Mouse (Mus musculus) heart, embryonic 16.5 days (tissue): ENCODE results near the gene Izumo4. TPM values are rescaled to one million over a fixed set of nuclear protein-coding genes. Genes with fewer than 3 reads are reported as not detected.

Source experiments
- ATAC-seq: fragments of 200-750 bp; cut with Nextera tagmentation; replicated peaks from 2 replicates; pipeline ENCODE4 v1.8.0; 2017; ENCODE audit warnings: moderate number of reproducible peaks; ENCODE audit not compliant: insufficient read depth, low FRiP score; ENCODE audit errors: extremely low read depth
- H3K27ac ChIP-seq: fragments of 300-500 bp; sonication (generic); 2 replicates; pipeline ENCODE4 v1.5.1; 2014; ENCODE audit warnings: mild to moderate bottlenecking, low read length, control low read depth, moderate library complexity
- H3K27me3 ChIP-seq: fragments of 300-500 bp; sonication (generic); 2 replicates; pipeline ENCODE4 v1.6.1; 2014; ENCODE audit warnings: low read length, mixed read lengths; ENCODE audit not compliant: control insufficient read depth, insufficient read depth
- H3K36me3 ChIP-seq: fragments of 300-500 bp; sonication (generic); 2 replicates; pipeline ENCODE4 v1.6.1; 2014; ENCODE audit not compliant: control insufficient read depth, insufficient read depth
- H3K4me1 ChIP-seq: fragments of 300-500 bp; sonication (generic); 2 replicates; pipeline ENCODE4 v1.6.1; 2014; ENCODE audit warnings: low read length, mixed read lengths; ENCODE audit not compliant: control insufficient read depth, insufficient read depth
- H3K4me2 ChIP-seq: fragments of 300-500 bp; sonication (generic); 2 replicates; pipeline ENCODE4 v1.6.1; 2014; ENCODE audit warnings: low read depth, mild to moderate bottlenecking, control low read depth, low read length
- H3K4me3 ChIP-seq: fragments of 300-500 bp; sonication (generic); 2 replicates; pipeline ENCODE4 v1.5.1; 2014; ENCODE audit warnings: mild to moderate bottlenecking, control low read depth, low read length
- H3K9ac ChIP-seq: fragments of 300-500 bp; sonication (generic); 2 replicates; pipeline ENCODE4 v1.6.1; 2014; ENCODE audit warnings: low read length, control low read depth
- H3K9me3 ChIP-seq: fragments of 300-500 bp; sonication (generic); replicated peaks from 2 replicates; pipeline ENCODE4 v1.6.1; 2016; ENCODE audit warnings: low read length; ENCODE audit not compliant: control insufficient read depth
- WGBS: fragments of 180-500 bp; shearing (Covaris S2); extraction: QIAGEN DNeasy Blood & Tissue Kit; methylation state at CpG from one replicate; pipeline ENCODE4 v1.1.7; 2014; 5-methylcytosine and 5-hydroxymethylcytosine counted together
- polyA plus RNA-seq: library from polyadenylated mRNA; unstranded; fragments of >200 nt; fragmentation: Nextera tagmentation; extraction: Ambion mirVana; gene quantifications from 2 replicates; pipeline ENCODE4 v1.2.1, GENCODE M21; 2015

The Izumo4 gene
- polyA plus RNA-seq, 1 experiment from 2014 or later, result 13.2 TPM

DNA sequence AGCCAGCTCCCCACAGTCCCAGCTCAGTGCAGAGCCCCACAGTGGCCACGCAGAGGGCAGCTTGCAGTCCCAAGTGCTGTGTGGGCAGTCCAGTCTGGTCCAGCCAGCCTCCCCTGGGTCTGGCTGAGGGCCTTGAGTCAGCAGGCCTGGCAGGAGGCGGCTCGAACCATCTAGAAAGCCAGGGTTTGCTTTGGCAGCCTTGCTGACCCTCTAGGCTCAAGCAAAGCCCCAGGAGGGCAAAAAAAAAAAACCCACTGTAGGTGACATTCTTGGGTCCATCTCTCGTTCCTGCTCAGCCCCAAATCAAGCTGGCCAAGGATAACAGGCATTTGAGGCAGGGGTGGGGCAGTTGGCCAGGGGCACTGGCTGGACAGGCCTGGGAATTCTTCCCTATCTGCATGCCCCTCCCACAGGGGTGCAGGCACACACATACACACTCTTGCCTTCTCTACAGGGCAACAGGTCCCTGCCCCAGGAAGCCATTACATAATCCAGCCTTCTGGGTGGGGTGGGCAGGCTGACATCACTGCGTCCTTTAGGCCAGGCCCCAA lies 27.7 kb upstream of the Izumo4 start:
- Histone ChIP-seq H3K4me1 (peaks cover 64% of the 10 kb centered on the region), H3K27me3 (no peaks in the 10 kb centered on the region), H3K4me3 (peak overlapping the region; percentile 95), H3K36me3 (peaks cover 20% of the 10 kb centered on the region), H3K27ac (peak overlapping the region; percentile 86), H3K9me3 (no peaks in the 10 kb centered on the region), H3K9ac (peak overlapping the region; percentile 98), H3K4me2 (peak overlapping the region; percentile 84)
- ATAC-seq, result no peak
- 42% methylated on average over 5 of the region's 5 CpGs for WGBS

DNA sequence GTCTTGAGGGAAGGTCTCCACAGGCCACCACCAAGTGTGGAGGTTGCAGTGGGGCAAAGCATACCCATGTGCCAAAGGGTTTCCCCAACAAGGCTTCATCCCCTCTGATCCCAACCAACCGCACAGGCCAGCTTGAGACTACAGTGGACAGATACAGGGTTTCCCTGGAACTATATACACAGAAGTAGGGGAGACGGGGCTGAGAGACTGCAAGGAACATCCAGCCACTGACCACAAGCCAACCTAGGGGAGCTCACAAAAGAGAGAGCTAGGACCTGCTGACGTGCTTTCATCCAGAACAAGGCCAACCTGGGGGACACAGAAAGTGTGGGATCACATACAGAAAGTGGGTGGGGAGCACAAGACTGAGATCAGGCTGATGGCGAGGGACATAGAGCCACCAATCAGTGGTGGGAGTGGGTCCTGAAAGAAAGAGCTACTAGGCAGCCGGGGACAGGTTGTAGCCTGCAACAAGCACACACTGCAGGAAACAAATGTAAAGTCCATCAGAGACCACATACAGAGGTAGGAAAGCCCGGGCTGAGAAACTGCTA lies 27.1 kb upstream of the Izumo4 start:
- Histone ChIP-seq H3K4me1 (peaks cover 68% of the 10 kb centered on the region), H3K36me3 (peaks cover 13% of the 10 kb centered on the region), H3K4me2 (peak overlapping the region; percentile 84), H3K27me3 (no peaks in the 10 kb centered on the region), H3K27ac (peak overlapping the region; percentile 86), H3K4me3 (peak overlapping the region; percentile 95), H3K9ac (peak overlapping the region; percentile 98), H3K9me3 (no peaks in the 10 kb centered on the region)
- no peak for ATAC-seq
- WGBS, result 13% methylated on average over 6 of the region's 6 CpGs

DNA sequence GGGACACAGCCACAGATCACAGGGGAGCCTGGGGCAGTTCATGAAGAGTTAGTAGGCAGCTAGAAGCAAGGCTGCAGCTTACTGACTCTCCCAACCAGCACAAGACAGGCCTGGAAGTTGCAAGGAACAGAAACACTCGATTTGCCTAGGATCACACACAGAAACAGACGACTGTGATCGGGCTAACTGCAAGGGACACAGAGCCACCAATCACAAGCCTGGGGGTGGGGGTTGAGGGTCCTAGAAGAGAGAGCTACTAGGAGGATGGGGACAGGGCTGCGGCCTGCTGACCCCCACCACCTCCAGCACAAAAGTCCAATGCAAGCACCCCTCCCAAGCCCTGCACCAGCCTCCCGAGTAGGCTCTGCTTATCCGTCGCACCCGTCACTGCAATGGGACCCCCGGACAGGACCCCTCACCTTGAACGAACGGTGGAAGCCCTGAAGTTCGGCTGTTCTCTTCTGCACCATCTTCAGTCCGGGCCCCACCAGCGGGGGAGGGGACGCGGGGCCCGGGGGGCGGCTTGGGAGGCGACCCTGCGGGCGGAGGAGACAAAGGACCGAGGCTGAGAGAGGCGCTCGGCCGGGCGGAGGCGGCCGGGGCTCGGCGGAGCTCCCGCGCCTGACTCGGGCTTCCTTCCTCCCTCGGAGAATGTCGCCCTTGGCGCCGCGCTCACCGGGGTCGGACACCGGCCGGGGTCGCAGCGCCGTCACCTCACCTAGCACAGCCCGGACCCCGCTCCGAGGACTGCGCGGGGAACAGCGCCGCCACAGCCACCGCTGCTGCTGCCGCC lies 26.4 kb upstream of the Izumo4 start:
- H3K4me1 ChIP-seq, result peaks cover 65% of the 10 kb centered on the region
- ATAC-seq, result peak; percentile 0; the same call in 1 of the 2 replicates
- H3K27me3 ChIP-seq, result no peaks in the 10 kb centered on the region
- under 1% methylated on average over 45 of the region's 54 CpGs for WGBS
- H3K36me3 ChIP-seq, result peaks cover 9% of the 10 kb centered on the region
- peak overlapping the region; percentile 98 for H3K9ac ChIP-seq
- H3K9me3 ChIP-seq, result no peaks in the 10 kb centered on the region
- H3K4me3 ChIP-seq, result peak overlapping the region; percentile 95
- peak overlapping the region; percentile 86 for H3K27ac ChIP-seq
- H3K4me2 ChIP-seq, result peak overlapping the region; percentile 84

DNA sequence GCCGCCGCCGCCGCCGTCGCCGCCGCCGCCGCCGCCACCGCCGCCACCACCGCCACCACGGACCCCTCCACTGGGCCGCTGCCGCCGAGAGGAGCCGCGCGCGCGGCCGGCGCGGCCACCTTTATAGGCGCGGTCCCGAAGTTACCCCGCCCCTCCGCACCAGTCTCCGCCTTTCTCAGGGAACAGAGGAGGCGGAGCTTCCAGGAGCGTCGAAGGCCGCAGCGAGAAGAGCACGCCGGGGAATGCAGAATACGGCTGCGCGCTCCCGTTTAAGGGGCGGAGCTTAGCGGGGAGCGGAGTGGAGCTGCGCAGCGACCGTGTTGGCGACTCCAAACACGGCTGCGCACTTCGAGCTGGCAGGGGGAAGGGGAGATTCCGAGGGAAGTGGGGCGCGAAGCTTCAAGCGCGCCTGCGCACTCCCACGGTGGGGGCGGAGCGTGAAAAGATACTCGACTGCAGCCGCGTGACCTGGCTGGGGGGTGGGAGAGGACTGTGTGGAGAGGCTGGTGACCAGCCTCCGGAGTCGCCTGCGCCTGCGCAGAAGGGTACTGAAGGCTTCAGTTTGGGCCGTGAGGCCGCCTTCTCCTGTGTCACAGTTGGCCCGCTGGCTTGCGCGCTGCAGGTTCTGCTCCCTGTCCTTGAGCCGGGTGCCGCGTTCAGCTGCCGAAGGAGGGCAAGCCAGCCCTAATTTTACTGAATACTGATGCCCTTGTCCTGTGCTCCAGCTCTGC lies 25.6 kb upstream of the Izumo4 start:
- peak overlapping the region; percentile 100 for H3K27ac ChIP-seq
- no peaks in the 10 kb centered on the region for H3K9me3 ChIP-seq
- H3K27me3 ChIP-seq, result no peaks in the 10 kb centered on the region
- peak overlapping the region; percentile 91 for H3K4me2 ChIP-seq
- peaks cover 4% of the 10 kb centered on the region for H3K36me3 ChIP-seq
- H3K9ac ChIP-seq, result peak overlapping the region; percentile 98
- H3K4me3 ChIP-seq, result peak overlapping the region; percentile 95
- peak; percentile 86 for ATAC-seq
- WGBS, result under 1% methylated on average over 69 of the region's 78 CpGs
- peaks cover 64% of the 10 kb centered on the region for H3K4me1 ChIP-seq

DNA sequence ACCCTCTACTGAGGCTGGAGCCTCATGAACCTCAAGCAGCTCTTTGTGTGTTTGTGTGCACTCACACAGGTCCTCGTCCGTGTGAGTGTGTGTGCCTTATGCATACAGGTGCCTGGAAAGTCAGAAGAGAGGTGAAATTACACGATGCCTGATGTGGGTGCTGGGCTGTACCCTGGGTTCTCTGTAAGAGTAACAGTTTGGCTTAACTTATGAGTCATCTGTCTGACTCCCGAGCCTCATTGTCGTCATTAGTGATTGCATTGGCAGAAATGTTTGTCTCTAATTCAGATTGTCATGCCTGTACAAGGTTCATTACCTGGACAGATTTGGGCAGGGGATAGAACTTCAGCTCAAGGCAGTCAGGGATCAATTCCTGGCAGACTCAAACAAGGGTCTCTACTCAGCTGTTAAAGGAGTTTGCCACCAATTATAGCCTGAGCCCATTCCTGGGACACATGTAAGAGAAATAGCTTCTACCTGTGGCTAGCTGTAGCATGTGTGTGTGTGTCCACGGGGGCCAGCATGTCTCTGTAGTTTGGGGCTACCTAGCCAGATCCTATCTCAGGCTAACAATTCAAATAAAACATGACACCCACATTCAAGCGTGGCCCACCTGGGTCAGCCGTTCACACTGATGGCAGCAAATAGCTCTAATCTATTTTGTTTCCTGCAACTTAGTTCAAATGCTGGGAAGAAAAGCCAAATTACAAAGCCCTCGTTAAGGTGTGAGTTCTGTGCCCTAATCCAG lies 24.7 kb upstream of the Izumo4 start:
- Histone ChIP-seq H3K4me2 (peak overlapping the region; percentile 91), H3K27me3 (no peaks in the 10 kb centered on the region), H3K4me1 (peaks cover 59% of the 10 kb centered on the region), H3K4me3 (peak overlapping the region; percentile 95), H3K27ac (peak overlapping the region; percentile 100), H3K36me3 (no peaks in the 10 kb centered on the region), H3K9me3 (no peaks in the 10 kb centered on the region), H3K9ac (peak overlapping the region; percentile 92)
- WGBS, result 21% methylated on average over 9 of the region's 9 CpGs
- ATAC-seq, result no peak

DNA sequence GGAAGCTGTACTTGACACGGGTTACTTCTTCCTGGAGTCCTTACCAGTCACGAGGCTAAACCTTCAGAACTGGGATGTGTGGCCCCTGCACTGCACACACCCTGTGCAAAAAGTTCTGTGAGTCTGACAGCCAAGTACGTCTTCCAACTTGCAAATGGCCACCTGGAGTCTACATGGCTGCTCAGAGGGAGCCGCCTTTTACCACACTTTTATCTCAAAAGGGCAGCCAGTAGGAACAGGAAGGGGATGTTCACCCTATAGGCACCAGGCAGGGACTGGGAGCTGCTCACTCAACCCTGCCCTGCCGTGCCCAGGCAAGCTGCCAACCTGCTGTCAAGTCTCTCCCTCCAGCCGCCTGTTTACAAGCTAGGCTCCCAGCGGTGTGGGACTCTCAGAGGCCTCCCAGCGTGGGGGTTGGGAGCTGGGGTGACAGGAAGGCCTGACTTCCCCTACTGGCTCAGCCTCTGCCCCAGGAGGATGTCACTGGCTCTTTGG lies 24.0 kb upstream of the Izumo4 start, which contains the start of gene Mknk2:
TSS of gene Mknk2 (minus strand) at position 171 of the 495 bp plus-strand sequence.
- Histone ChIP-seq H3K9me3 (no peaks in the 10 kb centered on the region), H3K4me1 (peaks cover 52% of the 10 kb centered on the region), H3K27ac (peak within 1 kb of the TSS; percentile 100), H3K4me2 (peak within 1 kb of the TSS; percentile 91), H3K36me3 (no peaks in the 10 kb centered on the region; the same call in 1 of the 2 replicates), H3K4me3 (peak within 1 kb of the TSS; percentile 95), H3K27me3 (no peaks in the 10 kb centered on the region), H3K9ac (peak within 1 kb of the TSS; percentile 92)
- peak; percentile 53 for ATAC-seq
- WGBS, result under 1% methylated on average over 8 of the region's 8 CpGs

DNA sequence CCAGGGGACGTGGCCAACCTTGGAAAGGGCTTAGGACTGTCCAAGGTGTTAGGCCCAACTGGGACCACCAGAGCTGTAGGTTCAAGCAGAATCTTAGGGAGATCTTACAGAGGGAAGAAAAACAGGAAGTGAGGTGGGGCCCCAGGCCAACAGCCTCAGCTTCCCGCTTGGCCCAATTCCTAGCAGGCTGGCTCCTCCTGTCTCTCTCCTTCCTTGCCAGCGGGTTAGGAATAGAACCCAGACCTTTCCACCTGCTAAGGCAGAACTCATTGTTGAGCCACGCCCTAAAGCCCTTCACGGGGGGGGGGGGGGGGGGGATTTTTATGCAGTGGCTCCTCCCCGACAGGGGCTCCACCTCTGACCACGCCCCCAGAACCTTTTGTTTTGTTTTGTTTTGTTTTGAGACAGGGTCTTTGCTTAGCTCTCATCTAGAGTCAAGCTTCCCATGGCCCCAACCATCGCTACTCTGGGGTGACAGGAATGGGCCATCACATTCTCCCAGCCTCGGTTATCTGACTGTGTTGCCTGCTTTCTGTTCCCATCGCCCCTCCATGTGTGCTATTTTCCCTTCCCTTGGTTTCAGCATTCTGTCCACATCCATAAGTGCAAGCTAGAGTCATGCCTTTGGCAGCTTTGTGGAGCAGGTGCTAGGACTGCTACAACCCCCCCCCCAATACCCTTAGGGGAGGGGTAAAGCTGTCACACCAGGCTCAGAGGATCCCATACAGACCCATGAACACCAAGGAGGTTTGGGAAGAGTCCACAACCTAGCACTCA lies 23.2 kb upstream of the Izumo4 start:
- no peaks in the 10 kb centered on the region for H3K27me3 ChIP-seq
- H3K9ac ChIP-seq, result peak overlapping the region; percentile 1; the same call in 1 of the 2 replicates
- peaks cover 44% of the 10 kb centered on the region for H3K4me1 ChIP-seq
- H3K4me3 ChIP-seq, result no peak overlapping the region
- peak overlapping the region; percentile 100 for H3K27ac ChIP-seq
- 45% methylated on average over 9 of the region's 10 CpGs for WGBS
- H3K36me3 ChIP-seq, result no peaks in the 10 kb centered on the region; the same call in 1 of the 2 replicates
- H3K4me2 ChIP-seq, result peak overlapping the region; percentile 91
- ATAC-seq, result no peak
- H3K9me3 ChIP-seq, result no peaks in the 10 kb centered on the region
